Mouse (Mus musculus): Measurements from ENCODE around the gene Grid2ip.

DNA sequence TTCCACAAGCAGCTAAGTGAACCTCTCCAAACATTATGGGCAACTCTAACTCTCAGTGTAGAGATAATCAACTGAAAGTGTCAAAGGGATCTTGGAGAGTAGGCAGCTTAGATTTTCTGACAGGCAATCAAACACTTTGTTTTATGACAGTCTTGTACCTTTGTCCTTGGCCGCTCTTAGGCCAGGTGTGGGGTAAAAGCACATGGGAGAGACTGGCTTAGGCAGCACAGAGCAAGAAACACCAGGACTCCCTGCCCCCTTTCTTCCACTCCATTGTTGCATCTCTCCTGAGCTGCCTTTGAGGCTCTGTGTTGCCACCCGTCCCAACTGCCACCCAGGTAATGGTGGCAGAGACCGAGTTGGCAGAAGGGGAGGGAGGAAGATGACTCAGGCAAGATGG, 84.2 kb downstream of the Grid2ip start:
- TF ChIP-seq CTCF (IDR thresholded peaks at IDR 0.05; ENCODE audit: extremely low read depth, insufficient read depth, low read length) (no peak), POLR2A (IDR thresholded peaks at IDR 0.05; ENCODE audit: extremely low read depth, insufficient read depth, low read length) (no peak)
